Mouse (Mus musculus) midbrain, embryonic 12.5 days (tissue): Measurements from ENCODE around the gene Snrpg. TPM values are rescaled to one million over a fixed set of nuclear protein-coding genes. Genes with fewer than 3 reads are reported as not detected.
"Not testable (repeated sequence)": the region's sequence is repeated elsewhere in the genome, so short reads cannot be mapped to it uniquely, and the experiment has no call there.

Source experiments
- ATAC-seq: fragments of 200-750 bp; cut with Nextera tagmentation; 2 replicates; pipeline ENCODE4 v1.8.0; 2017; ENCODE audit warnings: low read depth, moderate TSS enrichment, moderate library complexity; ENCODE audit not compliant: low FRiP score
- H3K27ac ChIP-seq: fragments of 300-500 bp; sonication (generic); replicated peaks from 2 replicates; pipeline ENCODE4 v1.5.1; 2016; ENCODE audit warnings: mild to moderate bottlenecking
- H3K27me3 ChIP-seq: fragments of 300-500 bp; sonication (generic); 2 replicates; pipeline ENCODE4 v1.6.1; 2016; ENCODE audit warnings: mild to moderate bottlenecking
- H3K36me3 ChIP-seq: fragments of 300-500 bp; sonication (generic); 2 replicates; pipeline ENCODE4 v1.6.1; 2016
- H3K4me1 ChIP-seq: fragments of 300-500 bp; sonication (generic); 2 replicates; pipeline ENCODE4 v1.6.1; 2016
- H3K4me2 ChIP-seq: fragments of 300-500 bp; sonication (generic); replicated peaks from 2 replicates; pipeline ENCODE4 v1.6.1; 2016; ENCODE audit warnings: mild to moderate bottlenecking, moderate library complexity
- H3K4me3 ChIP-seq: fragments of 300-500 bp; sonication (generic); 2 replicates; pipeline ENCODE4 v1.5.1; 2016; ENCODE audit warnings: mild to moderate bottlenecking
- H3K9ac ChIP-seq: fragments of 300-500 bp; sonication (generic); replicated peaks from 2 replicates; pipeline ENCODE4 v1.6.1; 2016; ENCODE audit warnings: mild to moderate bottlenecking, moderate library complexity
- H3K9me3 ChIP-seq: fragments of 300-500 bp; sonication (generic); 2 replicates; pipeline ENCODE4 v1.6.1; 2016; ENCODE audit warnings: mild to moderate bottlenecking
- WGBS: fragments of 180-500 bp; shearing (Covaris S2); methylation state at CpG from one replicate; pipeline ENCODE4 v1.1.7; 2016; 5-methylcytosine and 5-hydroxymethylcytosine counted together
- polyA plus RNA-seq: library from polyadenylated mRNA; unstranded; fragments of >200 nt; fragmentation: Nextera tagmentation; extraction: Ambion mirVana; gene quantifications from 2 replicates; pipeline ENCODE4 v1.2.1, GENCODE M21; 2016

Snrpg gene
- polyA plus RNA-seq: 580 and 612 TPM in 2 replicates

DNA sequence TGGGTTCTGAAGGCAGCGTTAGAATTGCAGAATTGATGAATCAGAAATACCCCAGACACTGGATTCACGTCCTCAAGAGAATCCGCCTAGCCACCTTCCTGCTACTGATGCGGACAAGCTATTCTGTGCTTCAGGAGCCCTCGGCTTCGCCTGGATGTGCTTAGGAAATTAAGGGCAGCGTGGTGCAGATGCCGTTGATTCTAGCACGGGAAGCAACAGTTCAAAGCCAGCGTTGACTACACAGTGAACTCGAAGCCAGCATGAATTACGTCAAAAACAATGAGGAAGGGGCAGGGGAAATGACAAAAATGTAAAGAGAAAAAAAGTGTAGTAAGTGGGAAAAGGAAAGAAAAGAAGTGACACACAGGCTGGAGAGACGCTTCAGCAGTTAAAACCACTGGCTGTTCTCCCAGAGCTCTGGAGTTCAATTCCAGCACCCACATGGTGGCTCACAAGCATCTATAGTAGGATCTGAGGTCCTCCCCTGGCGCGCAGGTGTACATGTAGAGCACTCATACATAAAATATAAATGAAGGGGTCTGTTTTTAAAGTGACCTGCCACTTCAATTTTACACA is at the start of gene Snrpg:
Snrpg (plus strand) TSS at position 541 of the 576 bp plus-strand sequence.
- H3K4me1 ChIP-seq: peaks cover 33% of the 10 kb centered on the region
- H3K27me3 ChIP-seq: no peaks in the 10 kb centered on the region
- WGBS: 16% methylated on average over 15 of the region's 15 CpGs
- ATAC-seq: no peak
- H3K4me3 ChIP-seq: peak within 1 kb of the TSS; percentile 69
- peak within 1 kb of the TSS; percentile 74 for H3K9ac ChIP-seq
- peaks cover 15% of the 10 kb centered on the region; the same call in 1 of the 2 replicates for H3K36me3 ChIP-seq
- H3K27ac ChIP-seq: peak within 1 kb of the TSS; percentile 92
- no peaks in the 10 kb centered on the region for H3K9me3 ChIP-seq
- H3K4me2 ChIP-seq: peak within 1 kb of the TSS; percentile 73

DNA sequence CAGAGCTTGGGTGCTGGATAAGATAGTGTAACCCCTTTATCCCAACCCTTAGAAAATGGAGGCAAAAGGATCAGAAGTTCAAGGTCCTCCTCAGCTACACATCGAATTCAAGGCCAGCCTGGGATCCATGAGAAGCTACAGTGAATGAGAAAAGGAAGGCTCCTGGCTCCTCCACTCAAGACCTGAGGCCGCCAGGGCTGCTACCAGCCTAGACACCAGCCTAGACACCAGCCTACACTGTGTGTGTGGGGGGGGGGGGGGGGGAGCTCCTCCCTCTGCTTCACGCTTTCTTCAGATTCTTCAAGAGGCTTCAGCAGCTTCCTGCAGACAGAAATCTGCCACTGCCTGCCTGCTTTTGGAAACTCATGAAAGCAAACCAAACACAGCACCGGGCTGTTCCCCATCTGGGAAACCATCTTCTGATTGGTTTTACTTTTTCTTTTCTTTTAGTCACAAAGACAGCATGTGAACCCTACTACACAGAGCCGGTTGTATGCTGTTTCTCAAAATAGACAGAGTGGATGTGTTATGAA is 49.0 kb upstream of the Snrpg start:
- no peak overlapping the region for H3K4me3 ChIP-seq
- H3K36me3 ChIP-seq: no peaks in the 10 kb centered on the region
- ATAC-seq: no peak
- no peaks in the 10 kb centered on the region for H3K9me3 ChIP-seq
- WGBS: 83% methylated on average over 5 of the region's 5 CpGs
- H3K4me1 ChIP-seq: no peaks in the 10 kb centered on the region
- no peak overlapping the region for H3K9ac ChIP-seq
- no peak overlapping the region for H3K4me2 ChIP-seq
- no peak overlapping the region for H3K27ac ChIP-seq
- no peaks in the 10 kb centered on the region for H3K27me3 ChIP-seq

DNA sequence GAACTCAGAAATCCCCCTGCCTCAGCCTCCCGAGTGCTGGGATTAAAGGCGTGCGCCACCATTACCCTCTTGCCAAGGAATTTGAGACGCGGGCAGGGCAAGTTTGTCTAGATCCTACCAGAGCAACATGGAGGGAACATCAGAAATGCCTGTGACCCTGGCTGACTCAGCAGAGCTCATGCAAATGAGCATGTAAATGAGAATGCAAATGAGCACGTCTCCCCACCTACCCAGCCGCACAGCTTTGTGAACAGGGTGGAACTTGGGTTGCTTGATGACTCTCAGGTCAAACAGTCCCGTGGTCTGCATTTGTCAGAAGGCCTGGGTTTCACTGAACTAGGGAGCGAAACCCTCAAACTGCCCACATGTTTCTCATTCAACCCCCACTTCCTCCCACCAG is 48.1 kb upstream of the Snrpg start:
- no peaks in the 10 kb centered on the region for H3K27me3 ChIP-seq
- no peak overlapping the region for H3K4me3 ChIP-seq
- no peaks in the 10 kb centered on the region for H3K4me1 ChIP-seq
- no peaks in the 10 kb centered on the region for H3K36me3 ChIP-seq
- H3K27ac ChIP-seq: no peak overlapping the region
- no peak overlapping the region for H3K9ac ChIP-seq
- no peaks in the 10 kb centered on the region for H3K9me3 ChIP-seq
- no peak overlapping the region for H3K4me2 ChIP-seq
- no peak for ATAC-seq
- WGBS: 91% methylated on average over 9 of the region's 9 CpGs

DNA sequence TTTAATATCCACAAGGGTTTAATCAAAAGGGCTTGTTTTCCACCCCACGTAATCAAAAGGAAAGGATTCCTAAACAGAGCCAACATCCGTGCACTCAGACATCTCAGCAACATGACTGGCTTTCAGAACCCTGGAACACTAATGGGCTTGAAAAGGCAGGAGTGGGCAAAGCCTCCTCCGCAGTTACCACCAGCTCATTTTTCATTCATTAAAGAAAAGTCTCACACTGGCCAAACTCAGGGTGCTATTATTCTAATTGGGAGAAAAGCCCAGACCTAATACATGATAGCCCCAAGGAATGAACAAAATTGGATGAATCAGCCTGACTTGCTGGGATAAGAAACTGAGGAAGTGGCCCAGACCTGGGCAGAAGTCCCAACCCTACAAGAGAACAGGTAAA is 46.7 kb upstream of the Snrpg start:
- no peaks in the 10 kb centered on the region for H3K9me3 ChIP-seq
- WGBS: 86% methylated on average over 3 of the region's 3 CpGs
- no peaks in the 10 kb centered on the region for H3K27me3 ChIP-seq
- ATAC-seq: no peak
- H3K36me3 ChIP-seq: no peaks in the 10 kb centered on the region
- H3K9ac ChIP-seq: no peak overlapping the region
- no peaks in the 10 kb centered on the region for H3K4me1 ChIP-seq
- H3K4me3 ChIP-seq: no peak overlapping the region
- H3K27ac ChIP-seq: no peak overlapping the region
- H3K4me2 ChIP-seq: no peak overlapping the region

DNA sequence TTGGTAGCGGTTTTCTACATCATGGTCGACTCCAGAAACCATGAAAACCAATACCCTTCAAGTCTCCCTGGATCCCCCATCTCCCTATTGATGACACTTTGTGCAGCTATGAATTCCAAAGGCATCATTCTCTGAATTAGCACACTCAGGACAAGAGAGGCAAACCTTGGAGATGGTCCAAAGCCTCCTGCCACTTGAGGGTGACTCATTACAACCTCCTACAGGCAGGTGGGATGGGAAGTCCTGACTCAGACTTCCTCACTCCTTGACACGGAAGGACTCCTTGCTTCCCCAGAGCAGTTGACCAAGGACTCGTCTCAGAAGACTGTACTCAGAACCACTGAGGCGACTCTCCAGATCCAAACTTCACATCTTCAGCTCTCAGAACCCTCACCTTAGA is 45.5 kb upstream of the Snrpg start:
- 87% methylated on average over 5 of the region's 5 CpGs for WGBS
- no peak for ATAC-seq
- H3K27ac ChIP-seq: no peak overlapping the region
- H3K27me3 ChIP-seq: no peaks in the 10 kb centered on the region
- H3K36me3 ChIP-seq: no peaks in the 10 kb centered on the region
- H3K4me2 ChIP-seq: no peak overlapping the region
- H3K9ac ChIP-seq: no peak overlapping the region
- H3K9me3 ChIP-seq: 0 out of 2 replicates have a peak, but pooled peaks cover 5% of the 10 kb centered on the region
- no peaks in the 10 kb centered on the region for H3K4me1 ChIP-seq
- no peak overlapping the region for H3K4me3 ChIP-seq

DNA sequence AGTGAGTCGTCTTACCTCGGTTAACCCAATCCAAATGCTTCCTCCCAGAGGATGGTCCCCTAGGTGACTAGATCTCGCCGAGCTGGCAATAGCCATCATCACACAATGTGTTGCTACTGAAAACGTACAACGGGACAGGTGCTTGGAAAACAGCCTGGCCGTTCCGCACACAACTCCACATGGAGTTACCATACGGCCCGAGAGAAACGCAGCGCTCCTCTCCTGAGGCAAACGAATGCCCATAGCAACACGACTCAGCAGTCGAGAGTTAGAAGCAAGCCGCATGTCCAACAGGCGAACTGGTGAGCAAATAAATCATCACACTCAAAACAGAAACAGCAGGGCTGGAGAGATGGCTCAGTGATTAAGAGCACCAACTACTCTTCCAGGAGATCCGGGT is 44.2 kb upstream of the Snrpg start:
- Histone ChIP-seq H3K4me1 (no peaks in the 10 kb centered on the region), H3K9me3 (0 out of 2 replicates have a peak, but pooled peaks cover 5% of the 10 kb centered on the region), H3K27ac (no peak overlapping the region), H3K36me3 (no peaks in the 10 kb centered on the region), H3K4me3 (no peak overlapping the region), H3K27me3 (no peaks in the 10 kb centered on the region), H3K4me2 (no peak overlapping the region), H3K9ac (no peak overlapping the region)
- WGBS: 90% methylated on average over 18 of the region's 18 CpGs
- no peak for ATAC-seq

DNA sequence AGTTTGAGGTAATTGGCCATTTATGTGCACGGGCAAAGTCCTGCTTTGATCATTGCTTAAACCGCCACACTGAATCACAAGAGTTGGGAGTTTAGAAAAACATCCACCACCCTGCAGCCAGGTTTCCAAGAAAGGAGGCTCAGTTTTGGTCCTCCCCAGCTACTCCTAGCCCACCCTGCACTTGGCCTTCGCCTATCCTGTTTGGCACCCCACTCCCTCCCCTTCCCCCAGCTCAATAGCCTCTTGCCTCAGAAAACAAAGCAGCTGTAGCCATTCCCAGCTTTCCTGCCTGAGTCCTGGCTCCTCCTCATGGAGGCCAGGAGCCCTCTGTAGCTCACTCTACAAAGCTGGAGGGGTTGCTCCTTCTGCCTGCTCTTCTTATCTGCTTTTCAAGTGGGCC is 42.7 kb upstream of the Snrpg start:
- Histone ChIP-seq H3K4me2 (no peak overlapping the region), H3K36me3 (no peaks in the 10 kb centered on the region), H3K27me3 (no peaks in the 10 kb centered on the region), H3K4me1 (no peaks in the 10 kb centered on the region), H3K9me3 (peaks cover 5% of the 10 kb centered on the region; the same call in 1 of the 2 replicates), H3K27ac (no peak overlapping the region), H3K4me3 (no peak overlapping the region), H3K9ac (no peak overlapping the region)
- 74% methylated on average over 3 of the region's 3 CpGs for WGBS
- no peak for ATAC-seq

DNA sequence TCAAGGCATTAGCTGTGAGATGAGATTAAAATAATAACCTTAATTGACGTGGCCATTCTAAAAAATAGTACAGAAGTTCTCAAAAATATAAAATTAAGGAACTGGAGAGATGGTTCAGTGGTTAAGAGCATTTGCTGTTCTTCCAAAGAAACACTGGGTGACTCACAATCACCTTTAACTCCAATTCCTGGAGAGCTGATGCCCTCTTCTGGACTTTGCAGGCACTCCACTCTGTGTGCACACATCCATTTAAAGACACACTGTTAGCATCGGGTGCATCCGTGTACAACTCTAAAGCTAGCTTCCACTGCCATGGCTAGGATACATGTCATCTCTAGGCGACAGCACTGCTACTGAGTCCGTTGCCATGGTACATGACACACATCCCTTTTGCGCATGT is 41.2 kb upstream of the Snrpg start:
- H3K4me3 ChIP-seq: no peak overlapping the region
- 95% methylated on average over 6 of the region's 6 CpGs for WGBS
- no peak for ATAC-seq
- H3K9ac ChIP-seq: no peak overlapping the region
- no peak overlapping the region for H3K4me2 ChIP-seq
- no peaks in the 10 kb centered on the region for H3K36me3 ChIP-seq
- H3K27me3 ChIP-seq: no peaks in the 10 kb centered on the region
- no peaks in the 10 kb centered on the region for H3K4me1 ChIP-seq
- peaks cover 5% of the 10 kb centered on the region; the same call in 1 of the 2 replicates for H3K9me3 ChIP-seq
- no peak overlapping the region for H3K27ac ChIP-seq

DNA sequence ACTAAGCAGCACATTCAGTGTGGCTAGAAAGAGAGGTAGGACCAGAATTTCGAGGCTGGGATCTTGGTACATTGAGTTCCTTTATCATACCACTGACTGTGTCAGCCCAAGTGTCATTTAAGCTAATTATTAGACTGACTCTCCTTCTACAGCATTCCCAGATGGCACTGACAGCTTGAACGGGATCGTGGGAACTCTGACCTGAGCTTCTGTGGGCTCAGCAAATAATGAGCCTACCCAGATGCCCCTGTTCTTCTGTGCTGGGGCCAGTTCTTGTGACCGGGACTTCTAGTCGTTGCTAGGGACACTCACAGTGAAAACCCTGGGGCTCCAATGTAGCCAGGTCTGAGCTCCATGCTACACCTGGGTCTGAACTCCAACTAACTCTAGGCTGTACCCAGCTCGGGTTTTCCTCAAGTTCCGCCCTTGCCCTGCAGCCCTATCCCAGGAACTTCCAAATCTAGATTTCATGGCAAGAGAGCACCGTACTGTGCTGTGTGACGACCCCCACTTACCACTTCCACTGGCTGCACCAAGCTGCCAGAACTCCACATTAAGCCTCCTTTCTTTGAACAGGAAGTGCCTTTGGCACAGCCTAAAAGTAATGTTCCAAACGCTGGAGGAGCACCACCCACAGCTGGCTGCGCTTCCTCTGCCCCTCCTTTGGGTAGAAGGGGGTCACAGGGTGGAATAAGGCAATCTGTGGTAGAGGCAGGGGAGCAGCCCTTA is 35.8 kb upstream of the Snrpg start:
- 79% methylated on average over 11 of the region's 11 CpGs for WGBS

DNA sequence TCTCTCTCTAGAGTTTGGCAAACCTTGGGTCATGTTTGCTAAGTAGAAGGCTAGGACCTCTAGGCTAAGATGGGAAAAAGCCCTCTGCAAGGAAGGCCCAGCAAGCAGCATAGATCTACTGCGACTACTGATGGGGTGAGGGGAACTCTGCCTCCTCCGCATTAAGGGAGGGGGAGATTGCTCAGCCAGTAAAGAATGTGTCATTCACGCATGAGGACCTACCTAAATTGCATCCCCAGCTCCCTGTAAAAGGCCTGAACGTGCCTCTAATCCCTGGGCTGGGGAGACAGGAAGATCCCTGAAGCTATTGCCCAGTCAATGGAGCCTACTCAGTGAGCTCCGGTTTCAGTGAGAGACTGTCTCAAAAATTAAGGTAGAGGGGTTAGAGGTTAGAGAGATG is 35.2 kb upstream of the Snrpg start:
- Histone ChIP-seq H3K27me3 (no peaks in the 10 kb centered on the region), H3K4me3 (no peak overlapping the region), H3K27ac (no peak overlapping the region), H3K4me2 (no peak overlapping the region), H3K9ac (no peak overlapping the region), H3K4me1 (no peaks in the 10 kb centered on the region), H3K9me3 (no peaks in the 10 kb centered on the region; the same call in 1 of the 2 replicates), H3K36me3 (no peaks in the 10 kb centered on the region)
- ATAC-seq: no peak
- 70% methylated on average over 5 of the region's 5 CpGs for WGBS

More for the DNA sequence above, 35.8 kb upstream of the Snrpg start:
- no peak overlapping the region for H3K4me3 ChIP-seq
- H3K36me3 ChIP-seq: no peaks in the 10 kb centered on the region
- H3K27me3 ChIP-seq: no peaks in the 10 kb centered on the region
- no peaks in the 10 kb centered on the region; the same call in 1 of the 2 replicates for H3K9me3 ChIP-seq
- ATAC-seq: no peak
- H3K4me2 ChIP-seq: no peak overlapping the region
- no peaks in the 10 kb centered on the region for H3K4me1 ChIP-seq
- H3K9ac ChIP-seq: no peak overlapping the region
- H3K27ac ChIP-seq: no peak overlapping the region

DNA sequence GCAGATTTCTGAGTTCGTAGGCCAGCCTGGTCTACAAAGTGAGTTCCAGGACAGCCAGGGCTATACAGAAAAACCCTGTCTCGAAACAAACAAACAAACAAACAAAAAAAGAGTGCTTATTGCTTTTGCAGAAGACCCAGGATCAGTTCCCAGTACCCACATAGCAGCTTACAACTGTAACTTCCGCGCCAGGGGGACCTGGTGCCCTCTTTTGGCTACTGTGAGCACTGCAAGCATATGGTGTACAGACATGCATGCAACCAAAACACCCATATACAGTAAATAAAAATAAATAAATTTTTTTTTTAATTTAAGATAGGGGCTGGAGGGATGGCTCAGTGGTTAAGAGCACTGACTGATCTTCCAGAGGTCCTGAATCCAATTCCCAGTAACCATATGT is 34.8 kb upstream of the Snrpg start:
- H3K9ac ChIP-seq, H3K27me3 ChIP-seq, H3K4me2 ChIP-seq, H3K4me3 ChIP-seq, H3K4me1 ChIP-seq, H3K27ac ChIP-seq, ATAC-seq, H3K9me3 ChIP-seq, H3K36me3 ChIP-seq: not testable (repeated sequence)
- 83% methylated on average over 4 of the region's 4 CpGs for WGBS

DNA sequence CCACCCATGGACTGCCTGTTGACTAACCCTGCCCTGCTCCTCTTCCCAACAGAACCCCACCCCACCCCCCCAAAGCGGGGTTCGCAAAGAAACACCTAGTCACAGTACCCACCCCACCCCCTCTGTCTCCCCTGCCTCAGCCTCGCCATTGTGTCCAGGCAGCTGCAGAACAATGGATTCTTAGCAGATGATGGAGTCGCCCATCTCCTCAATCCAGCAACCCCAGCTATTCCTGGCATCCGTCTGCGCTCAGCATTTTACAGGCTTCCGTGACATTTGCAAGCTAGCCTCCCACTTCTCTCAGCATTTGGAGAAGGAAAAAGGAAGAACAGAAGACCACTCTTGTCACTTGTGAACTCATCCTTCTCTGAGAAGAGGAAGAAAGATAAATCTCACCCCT is 27.4 kb upstream of the Snrpg start:
- Histone ChIP-seq H3K27ac (peak overlapping the region; percentile 42; the same call in 1 of the 2 replicates), H3K4me3 (peak overlapping the region; percentile 15; the same call in 1 of the 2 replicates)
- 18% methylated on average over 7 of the region's 7 CpGs for WGBS

More for the DNA sequence above, 27.4 kb upstream of the Snrpg start:
- ATAC-seq: no peak
- Histone ChIP-seq H3K36me3 (no peaks in the 10 kb centered on the region), H3K9ac (peak overlapping the region; percentile 20), H3K27me3 (no peaks in the 10 kb centered on the region), H3K4me2 (peak overlapping the region; percentile 44), H3K9me3 (no peaks in the 10 kb centered on the region), H3K4me1 (peaks cover 8% of the 10 kb centered on the region)
